Mouse (Mus musculus) heart, embryonic 14.5 days (tissue): ENCODE measurements around the gene Smug1. TPM values are rescaled to one million over a fixed set of nuclear protein-coding genes. Genes with fewer than 3 reads are reported as not detected.
A peak's percentile ranks its signal among the peaks of the same experiment; 100 is the strongest.

Source experiments
- ATAC-seq: fragments of 200-750 bp; cut with Nextera tagmentation; 2 replicates; pipeline ENCODE4 v1.8.0; 2017; ENCODE audit warnings: low read depth, moderate TSS enrichment; ENCODE audit not compliant: insufficient number of reproducible peaks, insufficient read depth, low FRiP score
- H3K27ac ChIP-seq, 2 experiments: fragments of 200-500 bp in 1 of 2; fragments of 300-500 bp in 1 of 2; sonication (generic) in 1 of 2; replicated peaks in 1 of 2; 2 replicates each; pipeline ENCODE4 v1.5.1; 2012 to 2014; ENCODE audit warnings: low read depth in 2 of 2, low read length in 2 of 2, control low read depth in 1 of 2, mild to moderate bottlenecking in 1 of 2, mixed read lengths in 1 of 2; ENCODE audit not compliant: control insufficient read depth in 1 of 2, insufficient read depth in 1 of 2
- H3K27me3 ChIP-seq: fragments of 300-500 bp; sonication (generic); 2 replicates; pipeline ENCODE4 v1.6.1; 2014; ENCODE audit warnings: mild to moderate bottlenecking, low read length, control low read depth; ENCODE audit not compliant: control insufficient read depth, insufficient read depth
- H3K36me3 ChIP-seq: fragments of 300-500 bp; sonication (generic); 2 replicates; pipeline ENCODE4 v1.6.1; 2014; ENCODE audit warnings: mild to moderate bottlenecking, control low read depth, low read length, mixed read lengths; ENCODE audit not compliant: control insufficient read depth, insufficient read depth
- H3K4me1 ChIP-seq, 2 experiments: fragments of 200-500 bp in 1 of 2; fragments of 300-500 bp in 1 of 2; sonication (generic) in 1 of 2; 2 replicates each; pipeline ENCODE4 v1.6.1; 2012 to 2014; ENCODE audit warnings: low read length in 2 of 2, control low read depth in 1 of 2, mixed read lengths in 1 of 2; ENCODE audit not compliant: control insufficient read depth in 2 of 2, insufficient read depth in 2 of 2
- H3K4me2 ChIP-seq: fragments of 300-500 bp; sonication (generic); 2 replicates; pipeline ENCODE4 v1.6.1; 2014; ENCODE audit warnings: mild to moderate bottlenecking, low read length
- H3K4me3 ChIP-seq, 2 experiments: fragments of 200-500 bp in 1 of 2; fragments of 300-500 bp in 1 of 2; sonication (generic) in 1 of 2; 2 replicates each; pipeline ENCODE4 v1.5.1; 2012 to 2014; ENCODE audit warnings: low read length in 2 of 2, mild to moderate bottlenecking in 2 of 2, control low read depth in 1 of 2, low read depth in 1 of 2, moderate library complexity in 1 of 2; ENCODE audit not compliant: control insufficient read depth in 1 of 2, insufficient read depth in 1 of 2
- H3K9ac ChIP-seq: fragments of 300-500 bp; sonication (generic); 2 replicates; pipeline ENCODE4 v1.6.1; 2014; ENCODE audit warnings: mild to moderate bottlenecking, low read length
- H3K9me3 ChIP-seq: fragments of 300-500 bp; sonication (generic); 2 replicates; pipeline ENCODE4 v1.6.1; 2016; ENCODE audit warnings: low read length, control low read depth; ENCODE audit not compliant: control insufficient read depth
- WGBS: fragments of 180-500 bp; shearing (Covaris S2); extraction: QIAGEN DNeasy Blood & Tissue Kit; methylation state at CpG from one replicate; pipeline ENCODE4 v1.1.7; 2014; 5-methylcytosine and 5-hydroxymethylcytosine counted together
- polyA plus RNA-seq: library from polyadenylated mRNA; unstranded; fragments of >200 nt; fragmentation: Nextera tagmentation; extraction: Ambion mirVana; gene quantifications from 2 replicates; pipeline ENCODE4 v1.2.1, GENCODE M21; 2014

Gene Smug1
- polyA plus RNA-seq, 1 experiment from 2014 or later = 18.6 TPM

DNA sequence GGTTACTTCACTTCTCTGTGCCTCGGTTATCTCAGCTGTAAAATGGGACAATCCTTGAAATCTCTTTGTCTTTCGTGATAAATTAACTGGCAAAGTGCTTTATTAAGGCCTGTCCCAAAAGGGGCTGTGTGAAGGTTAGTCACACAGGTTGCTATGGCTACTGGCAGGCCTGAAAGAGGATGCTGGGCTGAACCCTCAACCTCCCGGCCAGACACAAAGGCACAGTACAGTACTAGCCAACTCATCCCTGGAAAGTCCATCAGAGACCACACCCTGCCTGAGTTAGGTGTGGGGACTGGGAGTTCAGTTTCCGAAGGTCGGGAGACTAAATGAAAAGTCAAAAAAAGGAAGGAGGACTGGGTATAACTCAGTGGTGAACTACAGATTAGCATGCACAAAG, 968 bp downstream of the Smug1 start:
- Histone ChIP-seq H3K9ac (no peak overlapping the region), H3K27ac (no peak overlapping the region), H3K4me2 (no peak overlapping the region), H3K4me1 (peaks cover 12 to 24% of the 10 kb centered on the region in 2 experiments), H3K36me3 (no peaks in the 10 kb centered on the region), H3K4me3 (no peak overlapping the region), H3K27me3 (peaks cover 54% of the 10 kb centered on the region), H3K9me3 (no peaks in the 10 kb centered on the region)
- ATAC-seq = no peak
- 45% methylated on average over 5 of the region's 5 CpGs for WGBS

DNA sequence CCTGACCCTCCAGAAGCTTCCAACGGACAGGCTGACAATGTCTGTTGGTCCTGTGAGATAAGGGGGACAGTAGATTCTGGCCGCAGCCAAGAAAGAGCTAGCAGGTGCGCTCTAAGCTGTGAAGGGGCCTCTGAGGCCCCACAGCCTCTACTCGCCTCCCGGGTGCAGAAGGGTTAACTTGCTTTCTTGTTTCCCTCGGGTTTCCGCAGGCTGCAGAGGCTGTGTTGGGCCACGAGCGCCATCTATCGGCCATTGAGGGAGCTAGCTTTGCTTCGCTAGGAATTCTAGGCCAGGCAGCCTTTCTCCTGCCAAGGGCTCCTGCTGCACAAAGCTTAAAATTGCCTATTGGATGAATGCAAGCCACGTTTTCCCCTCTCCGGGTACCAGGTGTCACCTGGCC, 1.5 kb downstream of the Smug1 start:
- H3K9ac ChIP-seq = no peak overlapping the region
- H3K4me3 ChIP-seq = no peak overlapping the region
- H3K4me2 ChIP-seq = no peak overlapping the region; the same call in 1 of the 2 replicates
- ATAC-seq = no peak
- H3K4me1 ChIP-seq = peaks cover 12 to 24% of the 10 kb centered on the region in 2 experiments
- WGBS = under 1% methylated on average over 13 of the region's 13 CpGs
- no peak overlapping the region for H3K27ac ChIP-seq
- H3K27me3 ChIP-seq = peaks cover 49% of the 10 kb centered on the region
- H3K36me3 ChIP-seq = no peaks in the 10 kb centered on the region
- H3K9me3 ChIP-seq = no peaks in the 10 kb centered on the region

DNA sequence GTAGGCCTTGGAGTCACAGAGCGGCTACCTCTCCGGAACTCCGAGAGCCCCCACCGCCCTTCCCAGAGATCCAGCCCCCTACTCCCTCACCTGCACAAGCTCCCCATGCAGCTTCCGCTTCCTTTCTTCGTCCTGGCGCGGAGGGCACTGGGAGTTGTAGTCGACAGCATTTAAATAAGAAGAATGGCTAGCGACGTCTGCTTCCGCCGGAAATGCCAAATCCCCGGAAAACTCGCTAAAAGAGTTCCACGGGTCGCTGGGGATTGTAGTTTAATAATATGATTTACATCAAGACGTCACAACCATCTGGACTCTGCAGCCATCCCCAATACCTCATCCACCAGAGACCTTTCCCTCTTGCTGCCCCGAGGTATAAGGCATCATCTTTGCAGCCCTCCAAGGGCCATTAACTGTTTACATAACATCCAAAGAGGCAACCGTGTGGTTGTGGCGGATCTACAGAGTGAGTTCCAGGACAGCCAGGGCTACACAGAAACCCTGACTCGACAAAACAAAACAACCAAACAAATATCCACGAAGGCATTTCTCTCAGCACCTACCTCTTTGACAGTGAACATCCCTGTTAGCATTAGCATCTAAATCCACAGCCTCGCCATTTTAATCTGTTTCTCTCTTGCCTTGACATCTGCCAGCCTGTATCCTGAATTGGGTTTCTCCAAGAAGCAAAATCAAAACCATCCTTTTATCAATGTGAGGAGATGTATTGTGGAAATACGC, 3.5 kb downstream of the Smug1 start:
- H3K9ac ChIP-seq = peak overlapping the region; percentile 72
- H3K4me3 ChIP-seq = peak overlapping the region; percentile 66 to 77
- H3K27ac ChIP-seq = no peak overlapping the region
- H3K36me3 ChIP-seq = no peaks in the 10 kb centered on the region
- H3K4me1 ChIP-seq = peaks cover 4 to 7% of the 10 kb centered on the region in 2 experiments; a peak in 3 of 4 replicates
- 8% methylated on average over 25 of the region's 25 CpGs for WGBS
- peaks cover 28% of the 10 kb centered on the region for H3K27me3 ChIP-seq
- ATAC-seq = peak; percentile 60; the same call in 1 of the 2 replicates
- H3K4me2 ChIP-seq = peak overlapping the region; percentile 61
- no peaks in the 10 kb centered on the region for H3K9me3 ChIP-seq

DNA sequence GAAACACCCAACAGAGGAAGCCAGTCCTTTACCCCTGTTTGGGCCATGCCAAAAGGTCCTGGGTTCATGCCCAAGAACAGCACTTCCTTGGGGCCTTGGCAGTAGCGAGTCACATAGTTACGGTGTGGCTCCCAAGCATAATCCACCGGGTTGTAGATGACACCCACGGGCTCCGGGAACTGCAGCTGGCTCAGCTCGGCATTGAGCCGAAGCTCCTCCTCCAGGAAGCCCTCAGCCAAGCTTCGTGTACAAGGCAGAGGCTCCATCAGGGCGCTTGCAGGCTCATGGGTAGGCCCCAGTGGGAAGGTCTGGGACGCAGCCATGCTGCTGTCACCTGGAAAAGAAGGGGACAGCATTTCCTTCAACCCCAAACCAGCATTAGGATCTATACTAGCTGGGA, 9.3 kb downstream of the Smug1 start:
- no peak for ATAC-seq
- H3K36me3 ChIP-seq = peaks cover 27% of the 10 kb centered on the region; the same call in 1 of the 2 replicates
- no peak overlapping the region for H3K27ac ChIP-seq
- no peak overlapping the region for H3K9ac ChIP-seq
- H3K4me3 ChIP-seq = no peak overlapping the region
- 74% methylated on average over 10 of the region's 10 CpGs for WGBS
- H3K4me1 ChIP-seq = peaks cover 0 to 3% of the 10 kb centered on the region in 2 experiments; a peak in 2 of 4 replicates
- H3K9me3 ChIP-seq = no peaks in the 10 kb centered on the region
- no peak overlapping the region for H3K4me2 ChIP-seq
- H3K27me3 ChIP-seq = peaks cover 6% of the 10 kb centered on the region; the same call in 1 of the 2 replicates

DNA sequence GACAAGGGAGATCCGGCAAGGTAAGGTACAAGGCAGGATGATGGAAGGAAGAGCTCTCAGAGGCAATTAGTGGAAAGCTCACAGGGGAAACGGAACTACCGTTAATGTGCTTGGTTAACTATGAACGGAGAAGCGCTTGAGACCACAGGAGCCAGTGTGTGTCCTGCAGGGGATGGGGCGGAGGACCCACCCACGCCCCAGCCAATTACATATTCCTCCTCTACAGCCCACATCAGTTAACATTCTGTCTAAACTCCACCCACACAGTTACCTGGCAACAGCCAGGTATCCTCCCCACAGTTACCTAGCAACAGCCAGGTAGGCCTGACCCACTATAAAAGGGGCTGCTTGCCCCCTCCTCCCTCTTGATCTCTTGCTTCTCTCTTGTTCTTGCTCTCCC, 10.0 kb downstream of the Smug1 start:
- no peak for ATAC-seq
- 66% methylated on average over 7 of the region's 7 CpGs for WGBS
- H3K27me3 ChIP-seq = peaks cover 6% of the 10 kb centered on the region; the same call in 1 of the 2 replicates

DNA sequence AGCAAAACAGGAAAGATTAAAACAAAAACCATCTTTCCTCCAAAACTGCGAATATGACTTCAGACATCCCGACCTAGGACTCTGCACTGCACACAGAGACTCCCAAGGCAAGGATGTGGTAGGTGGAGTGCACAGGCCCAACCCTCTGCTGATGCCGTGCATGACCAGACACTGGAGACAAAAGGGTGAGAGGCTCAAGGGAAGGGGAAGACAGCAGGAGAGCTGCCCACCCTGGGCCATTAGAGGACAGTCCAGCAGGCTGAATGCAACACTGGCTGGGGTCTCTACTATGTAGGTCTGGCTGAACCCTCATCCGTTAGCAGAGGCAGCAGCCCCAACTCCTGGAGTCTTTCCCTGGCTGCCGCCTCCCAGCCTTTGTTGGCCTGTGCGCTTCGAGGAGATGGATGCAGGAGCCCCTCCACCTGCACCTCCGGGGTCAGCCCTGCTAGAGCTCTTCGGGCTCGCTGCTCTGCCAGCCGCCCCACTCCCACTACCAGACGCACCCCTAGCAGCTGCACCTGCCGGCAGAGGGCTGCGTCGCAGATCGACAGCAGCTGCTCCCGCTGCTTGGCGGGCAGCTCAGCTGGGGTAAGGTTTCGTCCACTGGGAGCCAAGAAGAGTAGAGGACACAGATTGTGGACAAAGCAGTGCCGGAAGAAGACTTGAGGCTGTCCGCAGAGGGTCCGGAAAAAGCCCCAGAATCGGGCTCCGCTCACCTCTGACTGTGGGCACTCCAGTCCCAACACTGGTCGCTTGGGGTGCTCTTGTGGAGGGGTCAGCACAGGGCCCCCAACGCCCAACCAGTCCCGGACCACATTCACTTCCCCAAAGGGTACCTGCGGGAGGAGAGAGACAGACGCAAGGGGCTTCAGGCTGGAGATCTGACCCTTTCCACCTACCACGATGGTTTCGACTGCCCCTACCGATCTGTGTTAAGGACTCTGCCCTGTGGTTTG, 11.2 kb downstream of the Smug1 start:
- Histone ChIP-seq H3K4me1 (no peaks in the 10 kb centered on the region), H3K9me3 (no peaks in the 10 kb centered on the region), H3K9ac (no peak overlapping the region), H3K36me3 (peaks cover 27% of the 10 kb centered on the region; the same call in 1 of the 2 replicates), H3K27me3 (peaks cover 16% of the 10 kb centered on the region), H3K27ac (no peak overlapping the region), H3K4me2 (no peak overlapping the region), H3K4me3 (no peak overlapping the region)
- 44% methylated on average over 32 of the region's 32 CpGs for WGBS
- ATAC-seq = no peak

More for the DNA sequence above, 10.0 kb downstream of the Smug1 start:
- Histone ChIP-seq H3K4me2 (no peak overlapping the region), H3K4me3 (no peak overlapping the region), H3K36me3 (peaks cover 27% of the 10 kb centered on the region; the same call in 1 of the 2 replicates), H3K9ac (no peak overlapping the region), H3K27ac (no peak overlapping the region), H3K9me3 (no peaks in the 10 kb centered on the region), H3K4me1 (no peaks in the 10 kb centered on the region)

DNA sequence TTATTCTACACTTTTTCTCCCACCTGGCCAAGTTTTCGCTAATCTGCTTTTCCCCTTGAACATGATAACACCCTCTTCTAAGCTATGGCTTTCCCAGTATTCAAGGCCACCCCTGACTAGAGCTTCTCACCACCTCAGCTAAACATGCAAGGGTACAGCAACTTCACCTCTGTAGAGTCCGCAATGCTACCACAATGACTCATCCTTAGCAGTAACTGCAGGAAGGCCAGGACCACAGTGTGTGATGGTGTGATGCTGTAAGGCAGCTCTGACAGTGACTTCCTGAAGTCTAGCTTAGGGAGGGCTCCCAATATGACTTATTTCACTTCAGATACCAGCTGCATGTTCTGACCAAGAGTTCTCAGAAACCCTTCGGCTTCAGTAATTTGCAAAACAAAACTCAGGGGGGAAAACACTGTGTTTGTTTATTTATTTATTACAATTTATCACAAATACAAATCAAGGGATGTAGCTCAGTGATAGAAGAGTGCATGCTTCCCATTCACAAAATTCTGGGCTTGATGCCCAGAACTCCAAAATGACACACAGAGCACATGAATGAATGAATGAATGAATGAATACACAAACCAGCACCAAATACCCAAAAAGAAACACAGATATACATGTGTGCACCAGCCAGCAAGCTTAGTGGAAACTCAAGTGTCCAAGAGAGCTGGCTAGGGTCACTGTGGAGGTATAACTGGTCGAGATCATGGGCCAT, 13.8 kb downstream of the Smug1 start:
- ATAC-seq = no peak
- Histone ChIP-seq H3K27me3 (peaks cover 37% of the 10 kb centered on the region), H3K9me3 (no peaks in the 10 kb centered on the region), H3K4me3 (no peak overlapping the region), H3K4me1 (no peaks in the 10 kb centered on the region), H3K9ac (no peak overlapping the region), H3K36me3 (peaks cover 27% of the 10 kb centered on the region; the same call in 1 of the 2 replicates), H3K27ac (no peak overlapping the region), H3K4me2 (no peak overlapping the region)
- 83% methylated on average over 4 of the region's 4 CpGs for WGBS
